Mouse (Mus musculus) c-Kit-positive CD71-negative TER-119-negative erythroid progenitor cells, embryonic 14.5 days (primary cell): ENCODE measurements at regions not wholly inside any gene's neighbourhood (a gene's known extent, or its start where the extent isn't known, plus 50 kb on each side); places are given as distances from the start of the nearest gene placed in this dataset.

Experiments
- DNase-seq: peaks from one replicate; pipeline ENCODE4 v3.0.0-alpha.2; 2013; ENCODE audit warnings: low read depth

DNA sequence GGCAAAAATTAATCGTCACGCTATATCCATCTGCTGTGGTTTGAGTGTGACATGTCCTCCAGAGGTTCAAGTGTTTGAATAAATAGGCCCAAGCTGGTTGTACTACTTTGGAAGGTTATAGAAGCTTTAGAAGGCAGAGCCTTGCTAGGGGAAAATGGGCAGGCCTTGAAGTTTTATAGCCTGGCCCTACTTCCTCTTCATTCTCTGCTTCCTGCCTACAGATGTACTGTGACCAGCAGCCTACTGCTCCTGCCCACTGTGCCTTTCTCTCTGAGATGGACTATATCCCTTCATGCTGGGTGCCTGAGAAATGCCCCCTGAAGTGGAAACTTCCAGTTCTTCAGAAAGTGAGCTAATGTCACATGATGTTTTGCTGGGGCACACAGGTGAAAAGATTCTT is 133.3 kb upstream of the Nrp1 start:
- DNase-seq, result no peak

DNA sequence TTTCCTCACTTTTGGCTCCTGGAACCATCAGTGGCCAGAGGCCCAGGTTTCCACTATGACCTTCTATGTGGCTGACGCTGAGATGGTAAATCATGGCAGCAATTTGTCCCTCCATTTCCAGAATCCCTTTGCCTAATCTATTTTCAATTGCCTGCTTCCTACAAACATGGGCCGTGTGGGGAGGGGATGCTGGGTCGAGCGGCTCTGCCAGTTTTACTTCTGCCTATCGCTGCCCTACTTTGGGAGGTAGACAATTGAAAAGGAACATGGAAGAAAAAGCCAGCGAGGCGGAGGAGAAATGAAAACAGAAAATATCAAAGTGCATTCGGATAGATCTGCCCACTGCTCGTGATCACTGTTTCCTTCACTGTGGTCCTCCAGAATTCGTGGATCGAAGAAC is 123.3 kb upstream of the Nrp1 start:
- no peak for DNase-seq

DNA sequence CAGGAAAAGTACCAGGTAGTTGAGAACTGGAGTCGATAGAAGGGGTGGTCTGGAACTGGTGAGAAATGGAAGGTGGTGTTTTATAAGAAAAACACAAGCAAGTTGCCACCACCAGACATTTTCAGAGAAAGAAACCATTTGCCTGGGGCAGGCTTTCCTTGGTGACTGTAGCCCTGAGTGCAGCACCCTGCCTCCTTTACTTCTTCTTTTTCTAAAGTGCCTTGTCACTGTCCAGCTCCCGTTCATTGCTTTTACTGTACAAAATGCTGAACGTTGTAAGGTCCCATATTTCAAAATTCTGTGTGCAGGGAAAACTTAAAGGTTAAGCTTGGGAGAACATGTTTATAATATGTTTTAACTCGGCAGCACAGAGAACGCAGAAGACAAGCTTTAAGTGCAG is 122.9 kb upstream of the Nrp1 start:
- peak; percentile 8 for DNase-seq

DNA sequence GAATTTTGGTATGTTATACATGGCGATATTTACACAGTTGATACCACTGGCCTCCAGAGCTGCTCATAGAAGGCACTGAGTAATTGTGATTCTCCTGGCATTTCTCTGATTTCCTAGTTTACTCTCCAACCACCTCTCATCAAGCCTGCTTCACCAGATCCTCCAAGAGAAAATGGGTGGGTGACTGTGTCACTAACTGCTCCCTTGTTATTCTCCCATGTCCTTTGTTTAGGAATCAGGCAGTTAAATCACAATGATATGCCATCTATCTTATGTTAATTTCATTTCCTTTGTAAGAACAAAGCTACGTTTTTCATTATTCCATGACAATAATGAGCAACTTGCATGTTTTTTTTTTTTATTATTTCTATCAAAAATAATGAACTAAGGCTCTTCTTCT is 122.3 kb upstream of the Nrp1 start:
- no peak for DNase-seq

DNA sequence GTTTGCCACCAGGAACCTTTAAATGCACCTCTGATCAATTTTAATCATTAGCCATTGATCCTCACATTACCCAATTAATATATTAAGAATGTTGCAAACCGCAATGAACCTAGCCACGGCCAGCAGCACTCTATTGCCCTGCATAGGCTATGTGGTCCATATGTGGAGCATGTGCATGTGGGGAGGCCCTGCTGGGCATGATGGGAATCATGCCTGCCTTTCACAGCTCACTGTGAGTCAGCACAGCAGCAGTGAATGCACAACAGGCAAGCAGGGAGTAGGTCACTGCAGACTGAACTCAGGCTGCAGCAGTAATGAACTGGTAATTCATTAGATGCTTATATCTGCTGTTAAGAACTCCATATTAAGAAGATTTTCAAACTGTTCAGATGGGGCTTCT is 119.5 kb upstream of the Nrp1 start:
- no peak for DNase-seq

DNA sequence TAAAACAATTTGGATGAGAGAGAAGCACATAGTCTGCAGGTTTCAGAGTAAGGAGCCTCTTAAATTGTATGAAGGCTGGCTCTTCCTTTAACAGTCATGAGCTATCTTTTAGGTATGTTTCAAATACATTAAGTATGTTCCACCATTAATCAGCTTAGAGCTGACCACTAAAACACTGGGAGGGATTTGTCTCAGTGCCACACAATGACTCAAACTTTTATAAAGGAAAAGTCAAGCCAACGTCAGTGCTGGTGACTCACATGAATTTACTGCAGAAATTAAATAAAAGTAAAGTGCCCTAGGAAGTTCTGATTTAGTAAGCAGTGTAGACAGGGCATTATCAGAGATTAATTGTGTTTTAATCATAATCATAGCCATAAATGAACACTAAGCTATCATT is 118.6 kb upstream of the Nrp1 start:
- no peak for DNase-seq

DNA sequence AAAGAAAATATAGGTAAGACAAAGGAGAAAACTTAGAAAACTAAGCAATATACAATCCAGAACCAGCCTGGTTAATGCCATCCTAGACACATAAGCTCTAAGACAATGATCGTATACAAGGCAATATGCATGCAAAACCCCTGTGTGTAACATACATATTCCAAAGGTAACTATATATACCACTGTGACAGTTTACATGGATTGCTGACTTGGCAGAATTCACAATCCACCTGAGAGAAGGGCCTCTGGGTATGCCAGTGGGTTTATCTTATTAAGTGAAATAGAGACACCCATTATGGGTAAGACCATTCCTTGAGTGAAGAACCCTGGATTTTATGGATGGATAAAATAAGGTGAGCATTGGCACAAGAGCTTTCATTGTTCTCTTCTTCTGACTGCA is 117.2 kb upstream of the Nrp1 start:
- no peak for DNase-seq

DNA sequence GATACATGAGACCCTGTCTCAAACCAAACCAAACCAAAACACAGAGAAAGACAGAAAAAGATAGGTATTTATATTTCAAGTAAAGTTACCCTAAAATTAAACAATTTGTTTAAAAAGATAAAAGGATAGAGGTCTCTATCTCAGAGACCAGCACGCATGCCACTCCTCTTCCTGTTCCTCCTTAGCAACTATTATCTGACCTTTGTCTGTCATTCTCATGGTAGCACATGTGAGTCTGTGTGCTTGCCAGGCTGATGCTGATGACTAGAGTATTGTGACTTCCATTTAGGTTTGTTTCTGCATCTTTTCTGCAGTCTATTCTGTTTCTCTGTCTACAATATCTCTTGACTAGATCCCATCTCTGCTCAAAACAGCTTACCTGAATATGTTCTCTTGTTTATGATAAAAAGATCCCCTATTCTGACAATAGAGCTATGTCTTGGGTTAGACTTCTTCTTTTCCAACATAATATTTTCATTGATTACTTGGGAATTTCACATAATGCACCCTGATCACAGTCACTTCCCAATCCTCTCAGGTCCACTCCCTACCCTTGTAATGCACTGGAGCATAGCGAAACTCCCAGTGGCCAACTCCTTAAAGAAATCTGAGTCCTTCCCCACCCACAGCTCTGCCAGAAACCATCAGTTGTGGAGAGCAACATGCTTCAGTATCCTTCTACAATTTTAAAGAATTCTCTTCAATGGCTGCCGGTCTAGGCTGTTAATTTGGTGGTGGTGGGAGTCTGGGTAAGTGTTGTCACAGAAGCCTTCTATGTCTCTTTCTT is 115.7 kb upstream of the Nrp1 start:
- DNase-seq, result no peak

DNA sequence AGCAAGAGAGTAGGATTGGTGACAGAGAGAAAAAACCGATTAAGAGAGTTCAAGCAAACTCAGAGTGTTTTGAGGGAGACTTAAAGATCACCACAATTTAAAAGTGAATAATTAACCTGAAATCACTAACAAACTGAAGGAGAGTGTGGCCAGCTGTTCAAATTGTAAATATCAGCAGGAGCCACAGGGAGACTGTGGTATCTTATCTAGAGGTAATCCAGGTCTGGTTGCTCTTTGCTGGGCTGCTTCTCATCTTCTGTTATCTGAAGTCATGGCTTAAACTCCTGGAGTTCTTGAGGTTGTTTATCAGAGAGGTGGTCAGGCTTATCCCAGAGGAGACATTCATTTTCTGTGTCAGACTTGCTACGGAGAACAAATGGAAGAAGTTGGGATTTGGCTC is 106.7 kb upstream of the Nrp1 start:
- no peak for DNase-seq

DNA sequence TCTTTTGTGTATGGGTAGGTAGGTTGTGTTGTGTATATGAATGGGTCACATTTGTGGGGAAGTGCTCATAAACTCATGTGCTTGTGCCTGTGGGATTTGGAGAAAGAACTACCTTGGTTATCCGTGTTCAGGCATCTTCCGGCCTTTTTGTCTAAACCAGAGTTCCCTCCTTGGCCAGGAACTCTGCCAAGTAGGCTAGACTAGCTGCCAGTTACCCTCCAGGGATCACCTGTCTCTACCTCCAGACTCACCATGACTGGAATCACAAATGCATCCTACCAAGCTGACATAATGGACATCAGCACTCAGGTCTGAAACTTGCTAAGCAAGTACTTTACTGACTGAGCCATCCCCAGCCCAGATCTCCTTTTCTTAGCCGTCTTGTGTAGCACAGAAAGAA is 97.6 kb upstream of the Nrp1 start:
- DNase-seq, result no peak

DNA sequence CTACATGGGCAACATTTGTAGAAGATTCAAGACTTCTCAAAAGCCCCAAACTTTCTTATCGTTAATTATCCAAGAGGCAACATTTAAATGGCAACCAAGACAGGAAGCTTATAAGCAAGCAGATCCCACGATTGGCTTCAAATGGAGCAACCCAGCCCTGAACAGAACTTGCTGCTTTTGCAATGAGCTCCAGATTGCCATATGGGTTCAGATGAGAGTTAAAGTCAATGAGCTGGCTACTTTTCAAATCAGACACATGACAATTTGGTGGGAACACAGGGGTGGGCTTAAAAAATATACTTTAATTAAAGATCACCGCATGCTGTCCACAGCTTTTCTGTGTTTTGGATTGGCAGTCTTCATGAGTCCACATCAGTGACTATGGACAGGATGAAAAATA is 97.0 kb upstream of the Nrp1 start:
- no peak for DNase-seq

DNA sequence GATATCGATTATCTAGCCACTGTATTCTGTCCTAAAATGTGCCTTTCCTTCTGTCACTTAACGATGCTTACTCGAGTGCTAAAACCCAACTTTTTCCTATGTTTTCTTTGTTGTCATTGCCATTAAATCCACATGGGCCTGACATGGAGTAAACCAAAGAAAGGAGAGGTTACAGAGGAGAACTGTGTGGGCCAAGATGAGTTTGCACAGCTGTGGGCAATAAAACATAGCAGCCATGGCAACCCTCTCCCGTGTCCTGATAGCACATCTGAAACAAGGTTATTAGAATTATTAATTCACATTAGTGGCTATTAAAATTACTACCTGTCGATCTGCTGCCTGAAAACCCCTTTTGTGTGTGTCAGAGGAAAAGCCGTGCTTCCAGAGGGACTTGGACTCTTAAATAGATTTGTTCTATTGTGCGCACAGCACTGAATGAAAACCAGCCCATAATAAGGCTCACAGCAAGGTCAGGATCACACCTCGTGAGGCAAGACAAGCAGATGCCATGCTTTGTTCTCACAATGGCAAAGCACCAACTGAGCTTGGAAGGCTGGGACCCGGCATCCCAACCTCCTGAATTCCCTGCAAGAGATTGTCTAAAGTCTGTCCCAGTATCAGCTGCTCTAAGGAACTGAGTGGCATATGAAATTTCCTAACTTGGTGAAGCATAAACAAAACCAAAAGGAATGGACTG is 95.0 kb upstream of the Nrp1 start:
- no peak for DNase-seq

DNA sequence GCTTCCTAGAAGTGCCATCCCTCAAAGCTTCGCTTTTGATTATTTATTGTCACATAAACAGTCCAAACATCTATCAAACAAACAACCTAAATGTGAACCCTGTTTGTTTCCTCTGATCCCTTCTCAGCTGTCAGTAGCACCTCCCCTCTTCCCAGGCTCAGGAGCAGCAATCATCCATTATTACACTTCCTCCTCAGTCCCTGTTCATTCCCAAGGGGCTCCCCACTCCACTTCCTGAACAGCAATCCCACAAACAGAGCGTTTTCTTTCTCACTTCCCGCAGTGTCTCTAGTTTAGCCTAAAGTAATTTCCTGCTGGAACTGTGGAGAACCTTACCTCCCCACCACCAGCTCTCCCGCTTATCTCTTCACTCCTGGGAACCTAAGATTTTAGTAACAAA is 91.1 kb upstream of the Nrp1 start:
- no peak for DNase-seq

DNA sequence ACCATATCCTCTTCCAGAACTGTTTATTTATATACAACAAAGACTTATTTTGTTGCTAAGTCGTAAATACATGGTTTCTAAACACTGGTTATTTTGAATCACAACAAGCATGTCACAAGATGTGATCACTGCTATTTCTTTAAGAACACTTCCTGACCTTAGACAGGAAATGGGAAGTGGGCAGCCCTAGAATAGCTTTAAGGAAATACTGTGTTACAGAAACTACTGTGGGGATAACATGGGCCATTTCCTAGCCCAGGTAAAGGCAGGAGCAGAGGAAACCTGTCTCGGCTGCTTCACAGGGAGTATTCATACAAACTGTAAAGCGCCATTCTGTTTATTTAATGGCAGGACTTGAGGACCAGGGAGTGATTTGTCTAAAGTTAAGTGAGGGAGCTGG is 90.4 kb upstream of the Nrp1 start:
- no peak for DNase-seq

DNA sequence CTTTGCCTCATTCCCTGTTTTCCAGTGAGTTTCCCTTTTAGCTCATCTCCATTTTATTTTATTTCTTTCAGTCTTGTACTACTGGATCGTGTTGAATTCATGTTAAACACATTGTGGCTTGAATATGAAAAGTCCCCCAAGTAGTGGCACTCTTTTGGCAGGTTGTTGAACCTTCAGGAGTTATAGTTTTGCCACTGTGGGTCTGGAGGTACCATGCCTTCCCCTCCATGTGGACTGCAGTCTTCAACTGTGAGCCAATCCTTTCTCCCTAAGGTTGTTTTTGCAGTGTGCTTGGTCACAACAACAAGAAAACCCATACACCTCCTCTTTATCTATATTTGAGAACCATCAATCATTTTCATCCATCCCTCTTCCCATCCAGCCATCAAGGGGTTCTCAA is 88.9 kb upstream of the Nrp1 start:
- no peak for DNase-seq

DNA sequence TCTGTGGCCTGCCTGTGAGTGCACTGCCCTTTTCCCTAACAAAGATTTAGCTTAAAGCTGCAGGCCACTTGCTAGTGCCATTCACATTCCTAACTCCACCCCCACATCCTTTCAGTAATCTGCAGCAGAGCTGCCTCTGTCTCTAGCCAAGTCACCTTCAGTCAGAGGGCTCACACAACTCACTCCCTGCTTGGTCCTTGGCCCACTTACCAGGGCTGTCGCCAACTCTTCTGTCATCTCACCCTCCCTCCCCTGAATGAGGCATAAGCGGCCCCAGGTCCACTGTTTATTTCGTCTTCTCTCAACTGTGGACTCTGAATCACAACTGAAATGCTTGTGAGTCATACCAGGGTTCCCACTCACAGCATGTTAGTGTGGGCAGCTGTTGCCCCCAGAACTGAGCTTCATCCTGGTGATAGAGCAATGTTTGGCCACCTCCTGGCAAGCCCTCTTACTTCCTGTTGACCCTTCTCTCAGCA is 85.5 kb upstream of the Nrp1 start:
- DNase-seq, result no peak

DNA sequence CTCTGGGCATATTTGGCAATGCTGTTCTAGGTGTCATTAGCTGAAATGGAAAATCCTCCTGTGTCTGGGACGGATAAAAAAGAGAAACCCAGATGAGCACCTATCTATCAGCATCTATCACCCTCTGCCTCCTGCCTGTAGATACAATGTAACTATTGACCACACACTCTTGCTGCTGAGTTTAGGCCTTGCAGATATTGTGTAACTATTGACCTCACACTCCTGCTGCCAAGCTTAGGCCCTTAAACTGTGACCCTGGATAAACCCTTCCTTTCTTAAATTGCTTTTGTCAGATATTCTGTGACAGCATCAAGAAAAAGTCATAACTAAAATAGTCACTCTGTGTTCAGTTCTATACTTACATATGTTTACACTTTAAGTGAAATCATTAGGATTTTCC is 81.9 kb upstream of the Nrp1 start:
- DNase-seq, result no peak

DNA sequence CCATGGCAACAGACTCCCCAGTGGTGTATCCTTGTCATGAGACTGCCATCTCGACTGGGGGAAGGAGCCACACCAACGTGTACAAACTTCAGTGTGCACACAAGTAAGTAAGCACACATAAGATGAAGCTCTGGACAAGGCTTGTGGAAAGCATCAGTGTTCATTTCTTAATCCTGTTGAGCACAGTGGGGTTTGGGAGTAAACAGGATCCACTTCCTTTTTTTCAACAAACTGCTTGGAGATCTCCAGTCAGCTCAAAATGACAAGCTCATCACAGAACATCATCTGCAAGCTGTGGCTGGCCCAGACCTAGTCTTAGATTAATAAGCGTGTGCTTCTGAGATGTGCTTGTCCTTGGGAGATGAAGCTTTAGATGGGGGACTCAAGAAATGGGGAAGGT is 75.6 kb upstream of the Nrp1 start:
- DNase-seq, result no peak

DNA sequence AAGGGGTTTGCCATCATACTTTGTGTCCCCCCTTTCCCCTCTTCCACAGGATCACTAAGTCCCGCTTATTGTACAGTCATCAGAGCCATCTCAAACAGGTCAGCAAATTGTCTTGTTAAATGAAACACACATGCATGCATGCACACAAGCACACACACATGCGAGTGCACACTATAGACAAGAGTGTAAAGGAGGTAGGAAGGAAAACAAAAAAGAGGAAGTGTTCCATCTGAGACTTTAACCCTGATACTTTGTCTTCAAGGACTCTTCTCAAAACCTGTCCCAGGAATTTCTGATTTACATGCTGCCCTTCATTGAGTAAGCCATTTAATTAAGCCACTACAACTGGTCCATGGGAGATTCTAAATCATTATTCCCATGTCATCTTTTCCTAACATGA is 75.0 kb upstream of the Nrp1 start:
- no peak for DNase-seq

DNA sequence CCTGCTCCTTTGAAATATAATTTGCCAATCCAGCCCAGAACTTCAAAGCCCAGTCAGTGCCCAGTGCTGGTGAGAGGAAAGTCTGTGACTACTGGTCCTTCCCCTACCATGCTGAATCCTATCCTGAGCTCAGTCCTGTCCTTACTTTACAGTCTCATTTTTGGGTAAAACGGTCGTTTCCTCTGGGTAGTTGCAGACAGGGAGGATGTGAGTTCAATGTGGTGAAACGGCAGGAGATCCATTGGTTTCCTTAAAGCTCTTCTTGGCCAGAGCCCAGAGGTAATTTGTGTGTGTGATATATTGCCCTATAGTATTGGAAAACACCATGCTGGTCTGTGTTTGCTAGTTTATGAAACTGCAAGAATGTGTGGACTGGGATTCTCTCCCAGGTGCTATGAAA is 73.6 kb upstream of the Nrp1 start:
- no peak for DNase-seq

DNA sequence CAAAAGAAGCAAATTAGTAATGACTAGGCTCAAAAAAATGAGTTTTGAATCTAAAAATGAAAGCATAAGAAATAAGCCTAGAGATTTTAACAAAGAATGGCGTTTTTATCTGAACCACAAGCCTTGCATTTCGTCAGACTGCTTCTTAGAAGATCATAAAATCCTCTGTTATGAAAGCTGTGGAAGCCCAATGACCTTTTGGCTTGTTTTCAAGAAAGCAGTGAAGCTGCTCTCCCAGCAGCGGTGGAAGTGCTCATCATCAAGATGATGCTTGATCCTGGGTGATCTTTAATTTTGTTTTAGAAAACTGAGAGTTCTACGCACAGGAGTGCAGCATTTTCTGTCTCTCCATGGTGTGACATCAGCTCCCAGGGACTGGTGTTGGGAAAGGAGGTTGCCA is 68.3 kb upstream of the Nrp1 start:
- DNase-seq, result no peak

DNA sequence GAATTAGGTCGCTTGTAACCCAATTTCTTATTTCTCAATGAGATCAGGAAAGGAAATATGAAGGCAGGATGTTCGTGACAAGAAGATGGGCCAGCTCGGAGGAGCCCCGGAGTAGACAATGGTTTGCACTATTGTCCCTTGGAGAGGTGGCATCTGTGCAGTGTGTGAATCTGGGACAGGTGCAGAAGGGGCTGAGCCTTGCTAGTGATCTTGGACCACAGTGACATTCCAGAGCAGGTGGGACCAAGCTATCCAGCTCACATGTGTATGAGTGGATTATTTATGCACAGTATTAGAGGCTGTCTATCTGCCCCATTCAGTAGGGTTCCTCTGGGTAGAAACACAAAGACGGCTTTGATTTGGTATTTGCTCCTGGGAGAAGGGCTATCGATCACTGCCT is 66.0 kb upstream of the Nrp1 start:
- no peak for DNase-seq

DNA sequence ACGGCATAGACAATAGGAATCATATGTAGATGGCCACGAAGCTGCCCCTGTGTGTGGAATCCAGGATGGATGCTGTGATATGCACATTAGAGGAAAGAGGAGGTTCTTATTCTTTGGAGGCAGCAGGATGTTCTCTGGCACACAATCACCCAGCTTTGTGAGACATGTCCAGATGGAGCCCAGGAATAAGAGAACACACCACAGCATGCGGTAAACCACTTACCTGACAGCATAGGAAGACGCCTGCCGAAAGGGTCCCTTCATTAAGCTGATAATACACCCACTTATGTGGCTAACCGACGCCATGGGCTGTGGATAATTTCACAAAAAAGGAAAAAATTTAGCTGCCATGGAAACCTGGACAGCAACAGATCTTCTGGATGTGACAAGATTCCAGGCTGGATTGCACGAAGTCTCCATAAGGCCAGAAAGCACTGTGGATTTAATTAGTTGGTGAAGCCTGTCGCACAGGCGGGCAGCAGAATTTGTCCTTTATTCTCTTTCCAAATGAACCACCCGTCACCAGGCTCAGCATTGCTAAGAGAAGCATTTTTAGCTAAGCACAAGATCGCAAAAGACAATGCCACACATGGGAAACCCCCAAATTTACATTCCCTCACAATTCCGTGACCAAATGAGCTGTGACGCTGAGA is 61.5 kb upstream of the Nrp1 start:
- DNase-seq, result no peak
